Mouse (Mus musculus) cerebellum, adult 2 months (tissue): ENCODE data around the gene Tshr. TPM values are rescaled to one million over a fixed set of nuclear protein-coding genes. Genes with fewer than 3 reads are reported as not detected.

ENCODE experiments used
- DNase-seq, 2 experiments: peaks; one replicate each; pipeline ENCODE4 v3.0.0; 2021
- H3K27ac ChIP-seq: fragments of 200-500 bp; 2 replicates; pipeline ENCODE4 v1.5.1; 2012; ENCODE audit warnings: low read length, control low read depth, inconsistent platforms; ENCODE audit not compliant: insufficient read depth
- H3K27me3 ChIP-seq: fragments of 200-500 bp; 2 replicates; pipeline ENCODE4 v1.6.1; 2012; ENCODE audit warnings: inconsistent platforms, mild to moderate bottlenecking, low read length, moderate library complexity; ENCODE audit not compliant: control insufficient read depth, insufficient read depth
- H3K4me1 ChIP-seq: fragments of 200-500 bp; 2 replicates; pipeline ENCODE4 v1.6.1; 2011; ENCODE audit warnings: low read length; ENCODE audit not compliant: control insufficient read depth, insufficient read depth
- H3K4me3 ChIP-seq: fragments of 200-500 bp; replicated peaks from 2 replicates; pipeline ENCODE3; 2011; ENCODE audit warnings: mild to moderate bottlenecking, low read depth, low read length, control low read depth; ENCODE audit not compliant: insufficient read depth
- CTCF ChIP-seq: fragments of 200-500 bp; IDR thresholded peaks from 2 replicates; pipeline ENCODE4 v1.5.1; 2011; ENCODE audit warnings: low read depth, mild to moderate bottlenecking, control low read depth, low read length, moderate library complexity, borderline replicate concordance; ENCODE audit not compliant: insufficient read depth
- POLR2A ChIP-seq: fragments of 200-500 bp; IDR thresholded peaks from 2 replicates; pipeline ENCODE4 v1.6.1; 2011; ENCODE audit warnings: low read length, control low read depth, borderline replicate concordance; ENCODE audit not compliant: insufficient read depth
- WGBS: fragments of 180-500 bp; shearing (Covaris S2); methylation state at CpG from one replicate; pipeline ENCODE4 v1.1.7; 2018; 5-methylcytosine and 5-hydroxymethylcytosine counted together
- polyA plus RNA-seq: library from polyadenylated mRNA; depleted of rRNA; stranded (reverse); fragments of >200 nt; gene quantifications from 2 replicates; pipeline ENCODE4 v1.2.3, GENCODE M21; 2012

Gene Tshr
- polyA plus RNA-seq, 1 experiment = 0.08 TPM

DNA sequence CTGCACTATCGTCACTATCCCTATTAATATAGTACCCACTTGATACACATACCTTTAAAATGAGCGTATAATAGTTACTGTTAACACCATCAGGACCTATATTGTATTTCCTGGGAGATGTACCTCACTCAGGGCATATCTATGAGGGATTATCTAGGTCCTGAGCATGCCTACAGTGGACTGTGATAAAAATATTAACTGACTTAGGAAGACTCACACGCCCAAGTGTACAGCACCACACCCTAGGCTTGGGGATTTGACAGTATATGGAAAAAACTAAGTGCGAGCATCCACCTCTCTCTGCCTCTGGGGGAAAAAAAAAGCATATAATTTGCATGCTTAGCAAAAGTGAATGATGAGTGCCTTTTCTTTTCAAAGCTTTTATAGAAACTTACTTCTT lies 182.8 kb downstream of the Tshr start:
- Histone ChIP-seq H3K4me1 (no peaks in the 10 kb centered on the region), H3K27ac (no peak overlapping the region), H3K27me3 (no peaks in the 10 kb centered on the region), H3K4me3 (no peak overlapping the region)
- no peak for TF ChIP-seq POLR2A
- TF ChIP-seq CTCF = no peak
- 96% methylated on average over 4 of the region's 4 CpGs for WGBS
- no peak for DNase-seq

DNA sequence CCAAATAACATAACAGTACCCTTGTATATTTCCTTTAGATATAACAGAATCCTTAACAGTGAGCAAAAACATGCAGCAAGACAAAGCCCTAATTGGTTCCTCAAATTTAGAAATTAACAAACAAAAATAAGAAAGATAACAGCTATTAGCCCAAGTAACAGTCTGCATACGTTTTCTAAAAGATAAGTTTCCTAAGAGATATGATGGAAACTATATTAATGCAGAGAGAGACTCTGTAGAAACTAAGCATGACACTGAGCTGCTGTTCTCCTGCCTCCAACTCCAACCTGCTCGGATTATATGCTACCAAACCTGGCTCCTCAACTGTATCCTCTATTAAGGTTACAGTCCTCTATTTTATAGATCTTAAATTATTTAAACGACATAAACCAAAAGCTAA lies 184.9 kb downstream of the Tshr start:
- DNase-seq = no peak

DNA sequence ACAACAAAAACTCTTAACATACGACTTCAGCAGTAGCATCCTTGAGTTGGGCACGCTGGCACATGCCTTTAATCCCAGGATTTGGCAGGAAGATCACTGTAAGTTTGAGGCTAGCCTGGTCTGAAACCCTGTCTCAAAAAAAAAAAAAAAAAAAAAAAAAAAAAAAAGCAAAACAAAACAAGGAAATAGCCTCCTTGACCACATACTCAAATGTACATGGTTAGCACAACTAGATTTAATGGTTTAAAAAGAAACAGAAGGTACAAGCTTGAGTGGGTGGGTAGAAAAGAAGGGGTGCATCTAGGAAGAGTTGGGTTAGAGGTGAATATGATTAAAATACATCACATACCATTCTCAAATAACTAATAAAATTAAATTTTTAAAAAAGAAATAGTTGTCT lies 187.3 kb downstream of the Tshr start:
- 55% methylated on average over 2 of the region's 2 CpGs for WGBS
- DNase-seq = no peak
- no peak overlapping the region for H3K4me3 ChIP-seq
- TF ChIP-seq POLR2A = no peak
- no peak for TF ChIP-seq CTCF
- no peaks in the 10 kb centered on the region for H3K27me3 ChIP-seq
- H3K27ac ChIP-seq = no peak overlapping the region
- no peaks in the 10 kb centered on the region for H3K4me1 ChIP-seq

More for the DNA sequence above, 184.9 kb downstream of the Tshr start:
- TF ChIP-seq CTCF (no peak), POLR2A (no peak)
- no peaks in the 10 kb centered on the region for H3K27me3 ChIP-seq
- no peaks in the 10 kb centered on the region for H3K4me1 ChIP-seq
- WGBS = 87% methylated on average over 3 of the region's 3 CpGs
- H3K27ac ChIP-seq = no peak overlapping the region
- H3K4me3 ChIP-seq = no peak overlapping the region

DNA sequence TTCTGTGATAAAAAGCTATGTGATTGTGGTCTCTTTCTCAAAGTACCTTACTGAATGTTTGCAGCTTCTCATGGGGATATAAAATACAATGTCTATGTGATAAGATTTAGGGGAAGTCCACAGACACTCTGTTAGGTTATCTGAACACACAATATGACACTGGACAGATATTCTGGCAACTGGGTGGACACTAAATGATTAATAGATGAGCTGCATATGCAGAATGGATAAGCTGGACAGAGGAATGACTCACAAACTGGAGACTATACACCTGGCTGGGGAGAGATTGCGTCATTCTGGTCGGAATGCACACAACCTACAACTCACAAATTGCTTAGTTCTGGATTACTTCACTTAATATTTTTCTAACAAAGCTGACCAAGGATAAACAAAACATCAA lies 195.3 kb downstream of the Tshr start:
- Histone ChIP-seq H3K27me3 (no peaks in the 10 kb centered on the region), H3K4me1 (0 out of 2 replicates have a peak, but pooled peaks cover 2% of the 10 kb centered on the region), H3K4me3 (no peak overlapping the region), H3K27ac (no peak overlapping the region)
- TF ChIP-seq CTCF (no peak), POLR2A (no peak)
- WGBS = 90% methylated on average over 2 of the region's 2 CpGs
- DNase-seq = no peak

DNA sequence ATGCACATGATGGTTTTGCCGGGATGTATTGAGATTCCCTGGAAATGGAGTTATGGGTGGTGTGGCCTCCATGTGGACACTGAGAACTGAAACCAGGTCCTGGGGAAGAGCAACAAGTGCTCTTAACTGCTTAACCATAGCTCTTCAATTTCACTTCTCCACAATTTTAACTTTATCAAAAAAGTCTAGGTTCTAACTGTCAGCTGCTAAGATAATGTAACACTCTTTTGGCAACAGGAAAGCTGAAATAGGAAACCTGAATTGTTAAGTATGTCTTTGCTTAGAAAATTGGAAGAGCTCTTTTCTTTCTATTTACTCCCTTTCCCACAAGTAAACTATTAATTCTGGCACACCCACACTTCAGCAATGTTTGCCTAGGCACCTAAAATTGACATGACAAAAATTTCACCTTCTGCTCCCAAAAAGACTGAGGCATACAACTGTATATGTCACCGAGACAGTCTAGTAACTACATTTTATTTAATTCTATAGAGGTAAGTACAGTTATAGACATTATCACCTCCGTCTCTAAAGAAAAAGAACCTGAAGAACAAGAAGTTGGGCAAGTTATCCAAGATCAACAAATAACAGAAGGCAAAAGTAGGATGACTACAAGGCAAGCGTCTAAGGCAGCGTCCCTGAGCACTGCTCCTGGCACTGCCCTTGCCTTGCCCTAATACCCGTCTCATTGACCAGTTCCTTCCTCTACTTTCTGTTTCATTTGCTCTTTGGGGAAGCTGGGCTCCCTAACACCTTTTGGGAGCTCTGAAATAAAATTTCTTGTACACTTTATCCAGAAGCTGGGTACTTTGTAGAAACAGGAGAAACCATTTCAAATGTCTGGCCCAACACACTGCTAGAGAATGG lies 197.1 kb downstream of the Tshr start:
- WGBS = 83% methylated on average over 6 of the region's 6 CpGs
- Histone ChIP-seq H3K27ac (no peak overlapping the region), H3K4me3 (no peak overlapping the region), H3K4me1 (0 out of 2 replicates have a peak, but pooled peaks cover 2% of the 10 kb centered on the region), H3K27me3 (no peaks in the 10 kb centered on the region)
- TF ChIP-seq POLR2A (no peak), CTCF (no peak)
- no peak for DNase-seq

DNA sequence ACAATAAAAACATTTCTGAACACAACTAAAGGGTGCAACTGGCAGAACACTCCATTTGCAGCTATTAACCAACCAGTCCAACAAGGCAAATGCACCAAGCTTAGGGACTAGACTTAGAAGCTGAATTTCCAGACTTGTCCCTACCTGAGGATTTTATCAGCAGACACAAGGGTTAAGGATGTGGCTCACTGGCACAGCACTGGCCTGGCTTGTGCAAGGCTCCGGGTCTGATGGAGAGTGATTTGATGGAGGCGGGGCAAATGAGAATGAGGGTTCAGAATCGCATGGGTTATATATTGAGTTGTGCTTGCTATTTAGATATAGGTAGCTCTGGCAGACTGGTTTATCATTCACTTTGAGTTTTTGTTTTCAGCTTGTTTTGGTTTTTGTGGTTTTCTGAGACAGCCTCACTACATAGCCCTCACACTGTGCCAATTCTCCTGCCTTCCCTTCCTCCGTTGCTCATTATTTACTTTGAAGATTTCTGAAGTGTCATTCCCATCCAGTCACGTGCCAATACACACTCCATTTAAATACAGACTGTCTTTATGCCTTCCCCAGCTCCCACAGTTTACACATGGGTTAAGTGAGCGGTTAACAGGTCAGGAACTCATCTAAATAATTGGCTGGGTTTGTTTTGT lies 198.1 kb downstream of the Tshr start:
- Histone ChIP-seq H3K27me3 (no peaks in the 10 kb centered on the region), H3K4me1 (0 out of 2 replicates have a peak, but pooled peaks cover 2% of the 10 kb centered on the region), H3K27ac (no peak overlapping the region), H3K4me3 (no peak overlapping the region)
- 58% methylated on average over 6 of the region's 6 CpGs for WGBS
- no peak for TF ChIP-seq CTCF
- no peak for TF ChIP-seq POLR2A
- DNase-seq = no peak

DNA sequence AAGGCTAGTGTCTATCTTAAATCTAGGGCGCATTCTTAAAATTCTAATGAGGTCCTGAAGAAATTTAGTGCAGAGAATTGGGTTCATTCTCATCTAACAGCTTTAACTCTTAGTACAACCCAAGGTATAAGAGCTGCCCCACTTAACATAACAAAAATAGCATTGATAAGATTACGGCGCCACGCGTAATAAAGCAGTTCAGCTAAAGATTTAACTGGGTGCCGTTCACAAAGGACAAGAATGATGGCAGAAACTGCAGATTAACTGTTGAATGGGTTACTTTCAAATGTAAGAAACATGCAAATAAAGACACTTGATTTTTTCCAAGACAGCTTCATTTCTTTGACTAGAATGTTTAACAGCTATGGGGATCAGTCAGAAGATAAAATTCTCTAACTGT lies 199.0 kb downstream of the Tshr start:
- Histone ChIP-seq H3K27ac (no peak overlapping the region), H3K4me3 (no peak overlapping the region)
- 85% methylated on average over 6 of the region's 6 CpGs for WGBS

More for the DNA sequence above, 199.0 kb downstream of the Tshr start:
- no peak for DNase-seq
- Histone ChIP-seq H3K4me1 (0 out of 2 replicates have a peak, but pooled peaks cover 2% of the 10 kb centered on the region), H3K27me3 (no peaks in the 10 kb centered on the region)
- TF ChIP-seq CTCF (no peak), POLR2A (no peak)
